Mouse (Mus musculus): ENCODE results near the gene Aldh1l1. TPM values are rescaled to one million over a fixed set of nuclear protein-coding genes. Genes with fewer than 3 reads are reported as not detected.

Gene Aldh1l1
- polyA plus RNA-seq, 1 experiment from 2014 or later: 8.8 TPM

DNA sequence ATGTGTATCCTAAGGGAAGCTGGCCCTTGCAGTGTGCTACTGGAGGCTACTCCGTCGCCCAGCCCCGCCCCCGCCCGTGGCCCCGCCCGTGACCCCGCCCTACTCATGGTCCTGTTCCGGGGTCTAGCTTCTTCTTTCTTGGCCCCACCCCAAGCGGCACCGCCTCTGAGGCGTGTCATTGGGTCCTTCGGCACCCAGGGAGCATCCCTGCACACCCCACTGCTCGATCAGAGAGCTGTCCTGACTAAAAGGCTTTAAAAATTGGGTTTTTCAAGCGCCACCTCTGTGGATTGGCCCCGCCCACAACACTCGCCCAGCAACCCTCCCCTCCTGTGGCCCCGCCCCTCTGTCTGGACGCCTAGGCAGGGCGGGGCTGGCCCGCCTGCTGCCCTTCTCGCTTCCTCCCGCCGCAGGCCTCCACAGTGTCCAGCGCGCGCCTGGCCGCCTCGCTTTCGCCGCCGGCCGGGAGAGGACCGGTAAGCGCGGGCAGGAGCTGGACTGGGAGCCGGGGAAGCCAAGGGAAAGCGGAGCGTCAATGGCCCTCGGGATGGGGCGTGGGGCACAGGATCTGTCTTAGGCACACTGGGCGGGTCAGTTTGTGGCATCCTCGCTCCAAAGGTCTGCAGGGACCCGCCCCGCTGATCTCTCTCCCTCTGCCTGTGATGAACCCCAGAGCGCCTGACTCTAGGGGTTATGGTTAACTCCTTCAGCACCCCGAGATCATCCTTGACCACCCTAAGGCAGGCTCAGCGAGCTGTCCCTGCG is 118.5 kb downstream of the Aldh1l1 start, which contains the start of gene Slc41a3:
TSS of gene Slc41a3 (plus strand) at position 193 of the 765 bp plus-strand sequence.
- H3K9me3 ChIP-seq: no peaks in the 10 kb centered on the region
- H3K36me3 ChIP-seq: no peaks in the 10 kb centered on the region
- H3K27me3 ChIP-seq: peaks cover 7% of the 10 kb centered on the region
- H3K4me1 ChIP-seq: 0 out of 2 replicates have a peak, but pooled peaks cover 5% of the 10 kb centered on the region
- WGBS: 1% methylated on average over 41 of the region's 49 CpGs
- peak within 1 kb of the TSS; percentile 63 for H3K9ac ChIP-seq (replicated peaks)
- H3K27ac ChIP-seq (replicated peaks): peak within 1 kb of the TSS; percentile 26; the same call in 1 of the 2 replicates
- peak within 1 kb of the TSS; percentile 58 for H3K4me3 ChIP-seq
- peak within 1 kb of the TSS; percentile 87 for H3K4me2 ChIP-seq (replicated peaks)
- ATAC-seq (ENCODE audit: low FRiP score, low read depth): peak; percentile 93

DNA sequence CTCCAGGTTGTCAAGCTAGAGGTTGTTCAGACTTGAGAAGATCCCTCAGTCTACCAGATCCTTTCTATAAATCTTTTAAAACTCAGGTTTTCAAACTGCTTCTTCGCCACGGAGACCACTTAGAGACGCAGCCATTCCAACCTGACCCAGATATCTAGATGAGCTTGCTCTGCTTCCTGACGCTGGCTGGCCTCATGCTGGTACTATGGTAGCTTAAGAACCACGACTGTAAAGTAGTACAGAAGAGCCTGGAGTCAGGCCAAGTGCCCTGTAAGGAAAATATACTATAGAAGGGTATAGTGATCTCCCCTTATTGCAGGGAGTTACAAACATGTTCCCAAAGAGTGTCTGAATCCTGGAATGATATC is 119.1 kb downstream of the Aldh1l1 start:
- peak overlapping the region; percentile 63 for H3K9ac ChIP-seq (replicated peaks)
- 0 out of 2 replicates have a peak, but pooled peaks cover 5% of the 10 kb centered on the region for H3K4me1 ChIP-seq
- H3K4me2 ChIP-seq (replicated peaks): peak overlapping the region; percentile 87
- no peaks in the 10 kb centered on the region for H3K36me3 ChIP-seq
- H3K9me3 ChIP-seq: no peaks in the 10 kb centered on the region
- H3K27ac ChIP-seq (replicated peaks): no peak overlapping the region
- H3K27me3 ChIP-seq: peaks cover 7% of the 10 kb centered on the region
- H3K4me3 ChIP-seq: peak overlapping the region; percentile 58
- WGBS: 19% methylated on average over 5 of the region's 5 CpGs
- ATAC-seq (ENCODE audit: low FRiP score, low read depth): no peak

DNA sequence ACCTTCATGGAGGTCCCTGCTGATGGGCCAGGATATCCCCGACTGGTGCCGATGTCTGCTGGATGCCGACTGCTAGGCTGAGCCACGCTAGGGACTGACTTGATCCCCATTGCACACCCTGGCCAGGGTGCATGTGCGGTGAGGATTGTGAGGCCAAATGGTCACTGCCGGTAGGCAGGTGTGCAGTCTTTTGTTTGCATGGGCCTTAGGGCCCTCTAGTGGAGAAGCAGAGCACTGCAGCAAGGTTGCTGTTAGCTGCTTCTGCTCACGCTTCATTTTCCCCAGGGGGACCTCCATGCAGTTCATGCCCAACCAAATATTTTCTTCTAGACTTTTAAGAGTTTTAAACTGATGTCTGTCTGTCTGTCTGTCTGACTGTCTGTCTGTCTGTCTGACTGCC is 120.3 kb downstream of the Aldh1l1 start:
- no peak overlapping the region for H3K4me3 ChIP-seq
- H3K36me3 ChIP-seq: no peaks in the 10 kb centered on the region
- no peak overlapping the region for H3K9ac ChIP-seq (replicated peaks)
- peaks cover 7% of the 10 kb centered on the region for H3K27me3 ChIP-seq
- WGBS: 23% methylated on average over 7 of the region's 7 CpGs
- no peak for ATAC-seq (ENCODE audit: low FRiP score, low read depth)
- no peak overlapping the region for H3K4me2 ChIP-seq (replicated peaks)
- no peak overlapping the region for H3K27ac ChIP-seq (replicated peaks)
- H3K4me1 ChIP-seq: 0 out of 2 replicates have a peak, but pooled peaks cover 5% of the 10 kb centered on the region
- H3K9me3 ChIP-seq: no peaks in the 10 kb centered on the region

DNA sequence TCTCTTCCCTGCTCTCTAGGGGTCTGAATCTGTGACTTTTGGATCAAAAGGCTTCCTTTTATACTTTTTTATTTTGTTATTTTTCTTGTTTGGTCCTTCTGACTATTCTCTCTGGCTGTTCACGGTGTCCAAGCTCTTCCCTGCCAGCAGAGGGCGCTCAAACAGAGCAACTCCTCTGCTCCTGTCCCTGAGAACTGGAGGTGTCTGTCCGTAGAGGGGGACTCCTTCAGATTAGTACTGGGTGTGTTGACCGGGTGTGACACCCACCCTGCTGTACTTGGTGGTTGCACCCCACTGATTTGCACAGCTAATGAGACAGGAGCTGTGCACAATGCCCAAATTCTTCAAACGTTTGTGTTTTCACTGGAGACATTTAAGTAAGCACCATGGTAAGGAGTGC is 121.0 kb downstream of the Aldh1l1 start:
- 0 out of 2 replicates have a peak, but pooled peaks cover 5% of the 10 kb centered on the region for H3K4me1 ChIP-seq
- no peak overlapping the region for H3K27ac ChIP-seq (replicated peaks)
- H3K27me3 ChIP-seq: peaks cover 7% of the 10 kb centered on the region
- H3K9ac ChIP-seq (replicated peaks): no peak overlapping the region
- no peak overlapping the region for H3K4me2 ChIP-seq (replicated peaks)
- no peak overlapping the region for H3K4me3 ChIP-seq
- no peak for ATAC-seq (ENCODE audit: low FRiP score, low read depth)
- H3K9me3 ChIP-seq: no peaks in the 10 kb centered on the region
- H3K36me3 ChIP-seq: no peaks in the 10 kb centered on the region
- WGBS: 15% methylated on average over 5 of the region's 5 CpGs

DNA sequence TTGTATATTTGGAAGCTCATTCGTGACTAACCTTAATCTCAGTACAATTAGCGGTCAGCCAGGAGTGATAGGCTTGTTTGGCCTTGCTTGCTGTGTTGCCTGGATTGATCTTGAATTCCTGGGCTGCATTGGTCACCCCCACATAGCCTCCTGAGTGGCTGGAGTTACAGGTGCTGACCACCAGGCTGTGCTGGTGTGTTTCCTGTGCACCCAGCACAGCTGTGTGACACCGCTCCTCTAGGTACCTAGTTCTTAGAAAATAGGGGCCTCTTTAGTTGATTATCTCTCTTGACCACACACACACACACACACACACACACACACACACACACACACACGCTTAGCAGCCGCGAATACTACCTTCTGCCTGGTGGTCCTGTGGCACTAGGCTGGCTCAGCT is 122.0 kb downstream of the Aldh1l1 start:
- H3K9ac ChIP-seq (replicated peaks): no peak overlapping the region
- no peak overlapping the region for H3K4me3 ChIP-seq
- H3K27me3 ChIP-seq: peaks cover 5% of the 10 kb centered on the region
- 0 out of 2 replicates have a peak, but pooled peaks cover 5% of the 10 kb centered on the region for H3K4me1 ChIP-seq
- no peak for ATAC-seq (ENCODE audit: low FRiP score, low read depth)
- no peak overlapping the region for H3K4me2 ChIP-seq (replicated peaks)
- 74% methylated on average over 6 of the region's 6 CpGs for WGBS
- H3K36me3 ChIP-seq: no peaks in the 10 kb centered on the region
- no peaks in the 10 kb centered on the region for H3K9me3 ChIP-seq
- H3K27ac ChIP-seq (replicated peaks): no peak overlapping the region

DNA sequence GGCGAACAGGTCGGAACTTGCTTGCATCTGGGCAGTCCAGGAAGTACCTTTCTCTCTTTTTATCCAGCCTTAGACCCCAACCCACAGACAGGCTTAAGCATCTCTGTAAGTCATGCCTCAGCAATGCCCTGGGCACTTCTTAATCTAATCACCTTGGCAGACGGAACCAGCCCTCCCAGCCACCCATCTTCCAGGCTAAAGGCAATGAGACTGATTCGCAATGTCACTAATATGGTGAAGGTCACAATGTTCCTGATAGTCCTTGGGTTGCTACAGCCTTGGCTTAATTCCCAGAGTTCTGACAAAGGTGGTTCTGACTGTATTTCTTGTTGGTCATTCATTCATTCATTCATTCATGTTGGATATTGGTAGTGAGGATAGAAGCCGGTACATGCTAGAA is 124.0 kb downstream of the Aldh1l1 start:
- 95% methylated on average over 5 of the region's 5 CpGs for WGBS
- no peaks in the 10 kb centered on the region for H3K9me3 ChIP-seq
- no peak overlapping the region for H3K4me2 ChIP-seq (replicated peaks)
- no peak overlapping the region for H3K4me3 ChIP-seq
- H3K4me1 ChIP-seq: 0 out of 2 replicates have a peak, but pooled peaks cover under 1% of the 10 kb centered on the region
- no peaks in the 10 kb centered on the region for H3K36me3 ChIP-seq
- no peak overlapping the region for H3K27ac ChIP-seq (replicated peaks)
- ATAC-seq (ENCODE audit: low FRiP score, low read depth): no peak
- no peak overlapping the region for H3K9ac ChIP-seq (replicated peaks)
- peaks cover 4% of the 10 kb centered on the region for H3K27me3 ChIP-seq

DNA sequence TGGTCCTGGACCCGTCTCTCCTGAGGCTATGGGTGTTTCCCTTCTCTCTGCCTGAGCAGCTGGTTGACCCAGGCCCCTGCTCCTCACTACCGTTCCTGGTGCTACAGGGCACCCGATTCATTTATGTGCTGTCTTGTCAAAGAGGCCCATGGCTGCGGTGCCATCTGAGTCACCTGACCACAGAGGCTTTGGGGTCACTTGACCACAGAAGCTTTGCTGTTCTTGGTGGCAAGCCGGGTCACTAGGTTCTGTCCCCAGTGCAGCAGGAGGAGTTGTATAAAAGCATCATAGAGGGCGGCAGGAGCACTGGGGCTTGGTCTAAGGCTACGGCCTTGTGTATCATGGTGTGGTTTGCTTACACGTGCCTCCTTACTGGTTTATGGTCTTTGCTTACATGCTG is 127.0 kb downstream of the Aldh1l1 start:
- Histone ChIP-seq H3K27ac (replicated peaks) (no peak overlapping the region), H3K36me3 (no peaks in the 10 kb centered on the region), H3K9me3 (no peaks in the 10 kb centered on the region), H3K4me2 (replicated peaks) (no peak overlapping the region), H3K4me1 (no peaks in the 10 kb centered on the region), H3K9ac (replicated peaks) (no peak overlapping the region), H3K4me3 (no peak overlapping the region), H3K27me3 (no peaks in the 10 kb centered on the region; the same call in 1 of the 2 replicates)
- 84% methylated on average over 8 of the region's 8 CpGs for WGBS
- no peak for ATAC-seq (ENCODE audit: low FRiP score, low read depth)

DNA sequence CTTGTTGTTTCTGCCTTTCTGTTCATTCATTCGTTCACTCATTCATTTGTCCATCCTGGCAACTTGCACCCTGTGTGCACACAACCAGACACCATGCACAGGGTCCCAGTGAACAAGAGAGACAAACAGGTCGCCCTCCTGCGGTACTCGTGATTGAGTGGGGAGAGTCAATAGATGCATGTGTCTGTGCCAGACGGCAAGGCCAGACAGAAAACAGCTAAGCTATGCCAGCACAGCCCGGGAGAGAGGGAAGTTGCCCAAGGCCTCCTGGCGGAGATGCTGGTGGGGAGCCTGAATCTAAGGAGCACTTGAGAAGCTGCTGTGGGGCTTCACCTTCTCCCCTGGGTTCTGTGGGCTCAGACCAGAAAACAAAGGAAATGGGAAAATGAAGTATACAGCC is 129.1 kb downstream of the Aldh1l1 start:
- Histone ChIP-seq H3K4me3 (no peak overlapping the region), H3K4me1 (no peaks in the 10 kb centered on the region), H3K9ac (replicated peaks) (no peak overlapping the region), H3K27me3 (no peaks in the 10 kb centered on the region), H3K4me2 (replicated peaks) (no peak overlapping the region), H3K27ac (replicated peaks) (no peak overlapping the region), H3K36me3 (no peaks in the 10 kb centered on the region), H3K9me3 (no peaks in the 10 kb centered on the region)
- no peak for ATAC-seq (ENCODE audit: low FRiP score, low read depth)
- 77% methylated on average over 7 of the region's 7 CpGs for WGBS

DNA sequence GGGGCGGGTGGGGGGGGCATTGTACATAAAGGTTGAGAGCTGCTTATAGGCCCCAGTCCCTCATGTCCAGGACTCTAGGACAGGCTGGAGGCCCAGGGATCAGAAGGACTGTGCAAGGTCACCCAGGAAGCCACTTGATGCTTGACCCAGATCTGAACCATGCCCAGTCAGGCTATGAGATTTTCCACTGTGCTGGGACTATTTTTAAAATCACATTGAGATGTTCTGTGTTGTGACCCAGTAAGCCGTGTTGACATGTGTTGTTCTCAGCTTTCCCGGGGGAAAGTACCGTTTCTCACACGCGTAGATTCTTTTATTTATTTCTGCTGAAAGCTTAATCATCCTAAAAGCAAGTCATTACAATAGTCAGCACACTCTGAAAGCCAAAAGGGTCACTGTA is 129.8 kb downstream of the Aldh1l1 start:
- no peak overlapping the region for H3K4me2 ChIP-seq (replicated peaks)
- WGBS: 87% methylated on average over 6 of the region's 6 CpGs
- no peaks in the 10 kb centered on the region for H3K27me3 ChIP-seq
- no peaks in the 10 kb centered on the region for H3K9me3 ChIP-seq
- no peak overlapping the region for H3K4me3 ChIP-seq
- no peak for ATAC-seq (ENCODE audit: low FRiP score, low read depth)
- H3K27ac ChIP-seq (replicated peaks): no peak overlapping the region
- H3K9ac ChIP-seq (replicated peaks): no peak overlapping the region
- H3K4me1 ChIP-seq: peaks cover 3% of the 10 kb centered on the region; the same call in 1 of the 2 replicates
- H3K36me3 ChIP-seq: no peaks in the 10 kb centered on the region

DNA sequence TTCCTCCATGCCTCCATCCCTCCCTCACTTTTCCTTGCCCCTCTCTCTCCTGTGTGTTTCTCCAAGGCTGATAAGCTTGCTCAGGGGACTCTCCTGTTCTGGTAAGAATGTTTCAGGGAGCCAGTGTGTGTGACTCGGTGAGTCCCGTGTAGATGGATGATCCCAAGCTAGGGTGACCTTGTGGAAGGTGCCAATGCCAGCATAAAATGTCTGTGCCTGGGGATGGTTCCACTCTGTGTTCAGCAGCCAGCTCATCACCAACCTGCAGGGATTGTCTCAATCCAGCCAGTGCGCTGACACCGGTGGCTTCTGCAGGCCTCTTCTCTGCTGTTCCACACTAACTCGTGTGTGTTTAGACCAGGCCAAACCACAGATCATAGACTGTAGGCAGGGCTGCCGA is 130.3 kb downstream of the Aldh1l1 start:
- Histone ChIP-seq H3K27ac (replicated peaks) (no peak overlapping the region), H3K4me2 (replicated peaks) (no peak overlapping the region), H3K27me3 (no peaks in the 10 kb centered on the region), H3K4me3 (no peak overlapping the region), H3K4me1 (peaks cover 4% of the 10 kb centered on the region; the same call in 1 of the 2 replicates), H3K9me3 (no peaks in the 10 kb centered on the region), H3K9ac (replicated peaks) (no peak overlapping the region), H3K36me3 (no peaks in the 10 kb centered on the region)
- ATAC-seq (ENCODE audit: low FRiP score, low read depth): no peak
- WGBS: 89% methylated on average over 6 of the region's 6 CpGs

DNA sequence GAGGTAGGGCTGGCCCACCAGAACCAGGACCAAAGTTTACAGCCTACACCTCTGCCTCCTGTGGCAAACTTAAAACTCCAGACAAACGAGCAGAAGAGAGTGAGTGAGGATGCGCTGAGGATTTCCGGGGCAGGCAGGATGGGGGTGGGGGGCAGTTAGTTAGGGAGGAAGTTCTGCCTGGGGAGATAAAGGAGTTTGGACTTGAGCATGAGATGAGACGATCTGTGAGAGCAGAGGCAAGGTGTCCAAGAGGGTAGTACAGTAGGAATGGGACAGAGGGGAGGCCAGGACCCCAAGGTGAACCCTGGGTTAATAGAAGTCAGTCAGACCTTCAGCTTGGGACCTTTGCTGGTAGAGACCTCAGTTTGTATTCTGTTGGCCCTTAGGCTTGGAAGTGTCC is 132.0 kb downstream of the Aldh1l1 start:
- ATAC-seq (ENCODE audit: low FRiP score, low read depth): no peak
- H3K36me3 ChIP-seq: no peaks in the 10 kb centered on the region
- H3K9ac ChIP-seq (replicated peaks): no peak overlapping the region
- no peaks in the 10 kb centered on the region for H3K27me3 ChIP-seq
- no peaks in the 10 kb centered on the region for H3K9me3 ChIP-seq
- no peak overlapping the region for H3K4me2 ChIP-seq (replicated peaks)
- H3K4me3 ChIP-seq: no peak overlapping the region
- peaks cover 10% of the 10 kb centered on the region for H3K4me1 ChIP-seq
- 89% methylated on average over 4 of the region's 4 CpGs for WGBS
- no peak overlapping the region for H3K27ac ChIP-seq (replicated peaks)

DNA sequence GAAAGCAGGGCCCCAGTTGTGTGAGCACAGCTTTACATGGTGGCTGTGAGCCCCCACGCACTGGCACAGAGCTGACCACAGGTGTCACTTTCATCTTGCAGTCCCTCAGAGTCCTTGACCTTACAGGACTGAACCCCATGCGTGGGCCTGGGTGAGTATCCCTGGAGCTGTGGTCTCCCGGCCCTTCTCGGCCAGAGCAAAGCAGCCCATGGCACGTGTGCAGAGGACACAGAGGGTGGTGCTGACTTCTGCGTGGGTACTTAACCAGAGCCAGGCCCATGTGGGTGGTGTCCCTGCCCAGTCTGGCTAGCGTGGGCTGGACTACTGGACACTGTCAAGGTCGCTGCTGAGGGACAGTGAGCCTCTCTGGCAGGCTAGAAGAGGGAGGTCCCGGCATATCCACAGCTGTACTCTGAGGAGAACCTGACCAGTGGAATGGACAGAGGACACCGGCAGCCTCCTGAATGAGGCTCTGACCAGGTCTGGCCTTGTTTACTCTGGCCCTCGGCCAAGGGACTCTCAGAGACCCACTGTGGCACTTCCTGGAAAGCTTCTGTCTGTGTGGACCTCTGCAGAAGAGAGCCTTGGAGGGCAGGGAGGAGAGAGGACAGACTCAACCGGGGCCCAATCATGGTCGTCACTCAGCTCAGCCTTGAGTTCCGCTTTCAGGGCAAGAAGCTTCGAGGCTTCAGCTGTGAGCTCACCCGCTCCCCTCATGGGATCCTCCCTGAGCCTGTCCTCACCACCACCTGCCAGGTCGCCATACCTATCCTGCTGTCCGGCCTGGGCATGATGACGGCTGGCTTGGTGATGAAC is 132.8 kb downstream of the Aldh1l1 start:
- no peak overlapping the region for H3K4me2 ChIP-seq (replicated peaks)
- no peak overlapping the region for H3K27ac ChIP-seq (replicated peaks)
- no peaks in the 10 kb centered on the region for H3K27me3 ChIP-seq
- H3K9ac ChIP-seq (replicated peaks): no peak overlapping the region
- H3K36me3 ChIP-seq: no peaks in the 10 kb centered on the region
- H3K4me3 ChIP-seq: no peak overlapping the region
- no peak for ATAC-seq (ENCODE audit: low FRiP score, low read depth)
- H3K9me3 ChIP-seq: no peaks in the 10 kb centered on the region
- 83% methylated on average over 19 of the region's 19 CpGs for WGBS
- H3K4me1 ChIP-seq: peaks cover 10% of the 10 kb centered on the region

Measured in midbrain, embryonic 12.5 days (tissue).